Mouse (Mus musculus): ENCODE measurements around the gene Apba2. TPM values are rescaled to one million over a fixed set of nuclear protein-coding genes. Genes with fewer than 3 reads are reported as not detected.

Gene Apba2
- polyA plus RNA-seq, 1 experiment = not detected

DNA sequence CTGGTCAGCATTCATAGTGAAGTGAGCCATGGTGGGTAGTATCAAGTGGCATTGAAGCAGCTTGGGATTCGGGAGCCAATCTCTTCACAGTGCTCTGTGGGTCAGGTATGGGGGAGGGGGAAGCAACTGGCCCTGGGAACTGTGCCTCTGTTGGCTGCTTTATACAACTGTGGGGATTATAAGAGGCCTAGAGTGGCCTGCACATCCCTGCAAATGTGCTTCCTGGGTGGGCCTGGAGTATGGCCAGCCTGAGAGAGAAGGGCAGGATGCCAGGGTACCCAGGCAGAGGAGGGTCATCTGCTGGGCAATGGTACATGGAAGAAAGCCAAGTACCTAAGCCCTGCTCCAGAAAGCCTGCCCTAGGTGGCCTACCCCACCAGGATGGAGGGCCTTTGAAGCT is 49.4 kb downstream of the Apba2 start:
- no peak overlapping the region for H3K27ac ChIP-seq (ENCODE audit: insufficient read depth, low read depth, low read length)
- H3K4me3 ChIP-seq (ENCODE audit: insufficient read depth, low read depth, low read length) = no peak overlapping the region
- 67% methylated on average over 1 of the region's 1 CpGs for WGBS
- TF ChIP-seq POLR2A (IDR thresholded peaks at IDR 0.05; ENCODE audit: insufficient read depth, low read depth, low read length) (no peak), CTCF (IDR thresholded peaks at IDR 0.05; ENCODE audit: insufficient read depth, low read depth, low read length) (no peak)
- peaks cover 20% of the 10 kb centered on the region for H3K4me1 ChIP-seq (ENCODE audit: control insufficient read depth, insufficient read depth, low read length)

DNA sequence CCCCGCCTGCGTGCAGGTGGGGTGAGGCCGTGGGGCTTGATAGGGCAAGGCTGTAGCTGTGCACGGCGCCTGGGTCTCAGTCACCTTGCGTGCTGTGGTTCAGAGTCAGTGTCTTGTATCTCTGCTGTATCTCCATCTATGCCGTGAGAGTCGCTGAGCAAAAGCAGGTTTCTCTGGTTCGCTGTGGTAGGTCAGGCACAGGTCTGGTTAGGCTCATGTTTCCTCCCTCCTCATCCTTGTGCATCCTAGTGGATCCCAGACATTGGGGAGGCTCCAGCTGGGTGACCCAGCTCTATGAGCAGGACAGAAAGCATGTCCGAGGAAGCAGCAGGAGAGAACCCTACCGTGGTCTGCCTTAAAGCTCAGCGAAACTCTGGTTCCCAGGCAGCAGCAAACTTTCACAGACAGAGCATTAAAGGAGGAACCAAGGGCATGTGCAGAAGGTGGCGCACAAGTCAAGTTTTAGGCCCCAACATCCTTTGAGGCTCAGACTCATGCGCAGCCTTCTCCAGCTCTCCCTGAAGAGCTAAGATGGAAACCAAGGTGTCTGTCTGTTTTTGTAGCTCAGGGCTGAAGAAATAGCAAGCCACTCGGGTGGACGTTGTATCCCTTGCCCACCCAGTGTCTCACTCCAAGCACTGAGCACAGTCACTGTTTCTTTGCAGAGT is 51.2 kb downstream of the Apba2 start:
- 87% methylated on average over 13 of the region's 16 CpGs for WGBS
- Histone ChIP-seq H3K4me3 (ENCODE audit: insufficient read depth, low read depth, low read length) (no peak overlapping the region), H3K4me1 (ENCODE audit: control insufficient read depth, insufficient read depth, low read length) (peaks cover 14% of the 10 kb centered on the region; the same call in 1 of the 2 replicates), H3K27ac (ENCODE audit: insufficient read depth, low read depth, low read length) (no peak overlapping the region)
- no peak for TF ChIP-seq POLR2A (IDR thresholded peaks at IDR 0.05; ENCODE audit: insufficient read depth, low read depth, low read length)
- no peak for TF ChIP-seq CTCF (IDR thresholded peaks at IDR 0.05; ENCODE audit: insufficient read depth, low read depth, low read length)

- H3K27ac ChIP-seq (ENCODE audit: insufficient read depth, low read depth, low read length) = no peak overlapping the region
- no peak overlapping the region for H3K4me3 ChIP-seq (ENCODE audit: insufficient read depth, low read depth, low read length)
- 41% methylated on average over 9 of the region's 9 CpGs for WGBS
Measured at GRCm38 (mm10) chr7:64561711-64562498, 60.4 kb downstream of the Apba2 start.

DNA sequence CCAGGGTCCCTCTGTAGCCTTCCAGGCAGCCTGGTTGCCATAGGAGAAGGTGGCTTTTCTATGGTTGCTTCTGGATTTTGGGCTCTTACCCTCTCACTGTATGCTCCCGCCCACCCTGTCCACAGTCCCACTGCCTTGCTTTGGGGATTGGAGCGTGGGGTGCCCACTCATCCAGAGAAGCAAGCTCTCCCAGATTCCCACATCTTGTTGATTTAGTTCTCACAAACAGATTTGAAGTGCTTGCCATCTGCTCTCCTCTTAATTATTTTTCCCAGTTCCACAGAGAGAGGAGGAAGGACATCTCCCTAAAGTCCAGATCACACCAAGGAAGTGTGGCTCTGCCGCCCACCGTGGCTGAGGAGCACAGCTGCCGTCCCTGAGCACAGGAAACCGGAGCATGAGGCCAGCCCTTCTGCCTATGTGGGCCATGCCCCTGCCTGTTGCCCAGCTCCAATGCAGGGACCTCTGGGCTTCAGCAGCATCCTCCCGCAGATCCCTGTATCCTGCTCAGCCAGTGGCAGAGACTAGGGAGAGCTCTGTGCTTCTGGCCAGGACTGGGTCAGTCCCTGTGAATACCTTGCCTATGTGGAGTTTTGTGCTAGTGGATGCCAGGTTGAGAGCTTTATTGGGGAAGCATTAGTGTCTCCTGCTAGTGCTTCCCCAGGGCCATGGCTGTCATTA is 63.5 kb downstream of the Apba2 start:
- TF ChIP-seq CTCF (IDR thresholded peaks at IDR 0.05; ENCODE audit: insufficient read depth, low read depth, low read length) = no peak
- no peak for TF ChIP-seq POLR2A (IDR thresholded peaks at IDR 0.05; ENCODE audit: insufficient read depth, low read depth, low read length)
- Histone ChIP-seq H3K4me1 (ENCODE audit: control insufficient read depth, insufficient read depth, low read length) (peaks cover 30% of the 10 kb centered on the region), H3K27ac (ENCODE audit: insufficient read depth, low read depth, low read length) (no peak overlapping the region), H3K4me3 (ENCODE audit: insufficient read depth, low read depth, low read length) (no peak overlapping the region)
- WGBS = 66% methylated on average over 7 of the region's 7 CpGs

More at GRCm38 (mm10) chr7:64561711-64562498, 60.4 kb downstream of the Apba2 start:
- H3K4me1 ChIP-seq (ENCODE audit: control insufficient read depth, insufficient read depth, low read length) = peaks cover 22% of the 10 kb centered on the region
- TF ChIP-seq POLR2A (IDR thresholded peaks at IDR 0.05; ENCODE audit: insufficient read depth, low read depth, low read length) (no peak), CTCF (IDR thresholded peaks at IDR 0.05; ENCODE audit: insufficient read depth, low read depth, low read length) (no peak)

DNA sequence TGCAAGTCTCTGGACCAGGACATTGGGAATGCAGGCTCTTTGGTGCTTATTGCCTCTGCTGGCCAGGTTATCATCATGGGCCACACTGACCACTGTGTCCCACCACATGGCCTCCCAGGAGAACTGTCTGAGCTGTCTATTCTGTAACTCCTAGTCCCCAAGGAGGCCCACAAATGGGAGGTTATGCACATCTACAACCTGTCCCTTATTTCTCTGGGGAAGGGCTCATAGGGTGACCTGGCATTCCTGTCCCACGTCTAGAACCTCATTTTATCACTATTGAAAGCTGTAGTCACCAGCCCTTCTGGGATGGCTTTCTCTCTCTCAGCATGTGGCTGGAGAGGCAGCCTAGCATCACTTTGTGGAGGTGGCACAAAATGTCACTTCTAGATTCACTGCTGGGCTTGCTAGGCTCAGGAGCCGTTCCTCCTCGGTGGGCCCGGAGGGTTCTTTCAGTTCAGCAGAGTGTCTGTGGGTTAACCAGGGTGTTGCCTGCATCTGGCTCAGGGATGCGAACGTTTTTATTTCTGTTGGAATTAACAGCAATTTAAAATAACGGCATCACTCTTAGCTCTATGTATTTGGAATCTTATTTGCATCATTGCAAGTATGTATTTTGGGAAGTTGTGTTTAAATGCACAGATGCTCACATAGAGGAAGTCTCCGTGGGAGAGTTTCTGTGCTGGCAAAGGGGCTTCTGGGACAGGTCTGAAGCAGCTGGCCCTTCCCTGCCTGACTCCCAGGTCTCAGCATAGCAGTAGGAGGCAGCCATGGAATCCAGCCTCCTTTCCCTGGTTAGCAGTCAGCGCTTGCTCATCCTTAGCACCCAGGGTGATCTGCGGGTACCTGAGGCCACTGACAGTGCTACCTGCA is 65.1 kb downstream of the Apba2 start:
- Histone ChIP-seq H3K4me3 (ENCODE audit: insufficient read depth, low read depth, low read length) (no peak overlapping the region), H3K27ac (ENCODE audit: insufficient read depth, low read depth, low read length) (no peak overlapping the region), H3K4me1 (ENCODE audit: control insufficient read depth, insufficient read depth, low read length) (peaks cover 29% of the 10 kb centered on the region)
- TF ChIP-seq POLR2A (IDR thresholded peaks at IDR 0.05; ENCODE audit: insufficient read depth, low read depth, low read length) = no peak
- TF ChIP-seq CTCF (IDR thresholded peaks at IDR 0.05; ENCODE audit: insufficient read depth, low read depth, low read length) = no peak
- 41% methylated on average over 10 of the region's 10 CpGs for WGBS

DNA sequence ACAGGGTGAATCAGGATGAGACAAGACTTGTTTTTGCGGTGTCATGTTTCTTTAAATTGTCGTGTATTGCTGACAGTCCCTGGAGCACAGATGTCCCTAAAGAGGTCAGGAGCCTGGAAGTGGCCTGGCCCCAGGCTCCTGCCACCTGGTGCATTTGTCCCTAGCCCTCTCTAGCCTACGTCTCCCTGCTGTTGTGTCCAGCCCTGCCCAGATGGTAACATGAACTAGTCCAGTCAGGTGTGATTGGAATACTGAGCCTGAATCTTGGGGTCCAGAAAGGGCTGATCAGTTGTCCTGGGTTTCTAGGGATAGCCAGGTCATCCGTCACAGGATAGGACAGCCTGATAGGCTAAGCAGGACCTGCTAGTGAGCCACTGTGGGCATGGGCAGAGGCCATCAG is 67.2 kb downstream of the Apba2 start:
- H3K4me1 ChIP-seq (ENCODE audit: control insufficient read depth, insufficient read depth, low read length) = peaks cover 22% of the 10 kb centered on the region
- H3K27ac ChIP-seq (ENCODE audit: insufficient read depth, low read depth, low read length) = no peak overlapping the region
- 87% methylated on average over 4 of the region's 4 CpGs for WGBS
- H3K4me3 ChIP-seq (ENCODE audit: insufficient read depth, low read depth, low read length) = no peak overlapping the region
- TF ChIP-seq CTCF (IDR thresholded peaks at IDR 0.05; ENCODE audit: insufficient read depth, low read depth, low read length) = no peak
- TF ChIP-seq POLR2A (IDR thresholded peaks at IDR 0.05; ENCODE audit: insufficient read depth, low read depth, low read length) = no peak

- Histone ChIP-seq H3K4me3 (ENCODE audit: insufficient read depth, low read depth, low read length) (no peak overlapping the region), H3K27ac (ENCODE audit: insufficient read depth, low read depth, low read length) (no peak overlapping the region), H3K4me1 (ENCODE audit: control insufficient read depth, insufficient read depth, low read length) (peaks cover 21% of the 10 kb centered on the region)
- WGBS = 64% methylated on average over 7 of the region's 7 CpGs
- no peak for TF ChIP-seq CTCF (IDR thresholded peaks at IDR 0.05; ENCODE audit: insufficient read depth, low read depth, low read length)
- no peak for TF ChIP-seq POLR2A (IDR thresholded peaks at IDR 0.05; ENCODE audit: insufficient read depth, low read depth, low read length)
Measured at GRCm38 (mm10) chr7:64569676-64570075, 68.2 kb downstream of the Apba2 start.

DNA sequence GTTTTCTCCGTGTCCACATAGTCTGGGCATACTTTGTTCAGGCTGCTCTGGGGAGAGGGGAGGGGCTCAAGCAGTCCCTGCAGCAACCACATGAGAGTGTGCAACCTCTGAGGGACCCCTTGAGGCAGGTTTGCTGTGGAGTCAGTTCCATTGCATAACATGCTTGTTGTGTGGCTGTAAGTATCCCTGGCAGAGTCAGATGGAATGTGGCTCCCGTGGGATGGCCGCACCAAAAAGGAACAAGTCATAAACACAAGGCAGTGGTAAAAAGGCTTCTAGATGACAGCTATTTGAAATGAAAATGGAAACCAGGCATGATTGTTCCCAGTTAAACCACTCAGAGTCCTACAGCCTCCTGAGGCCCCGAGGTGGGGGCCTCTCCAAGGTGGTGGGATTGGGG is 69.4 kb downstream of the Apba2 start:
- Histone ChIP-seq H3K4me3 (ENCODE audit: insufficient read depth, low read depth, low read length) (no peak overlapping the region), H3K4me1 (ENCODE audit: control insufficient read depth, insufficient read depth, low read length) (peaks cover 14% of the 10 kb centered on the region), H3K27ac (ENCODE audit: insufficient read depth, low read depth, low read length) (no peak overlapping the region)
- 90% methylated on average over 4 of the region's 4 CpGs for WGBS
- TF ChIP-seq POLR2A (IDR thresholded peaks at IDR 0.05; ENCODE audit: insufficient read depth, low read depth, low read length) = no peak
- no peak for TF ChIP-seq CTCF (IDR thresholded peaks at IDR 0.05; ENCODE audit: insufficient read depth, low read depth, low read length)

Data from olfactory bulb, adult 2 months (tissue).